Mouse (Mus musculus): ENCODE results near the gene Zfp14. TPM values are rescaled to one million over a fixed set of nuclear protein-coding genes. Genes with fewer than 3 reads are reported as not detected.

Zfp14 gene
- total and polyA plus RNA-seq, 3 experiments, result 0.05 TPM; not detected in 2

- TF ChIP-seq TAL1 (conservative IDR thresholded peaks at IDR 0.05; ENCODE audit: low read depth, low read length) (no peak), GATA2 (IDR thresholded peaks at IDR 0.05; ENCODE audit: borderline replicate concordance, low read depth, low read length) (no peak), CTCF (IDR thresholded peaks at IDR 0.05; ENCODE audit: low read depth, low read length) (no peak), POLR2AphosphoS5 (IDR thresholded peaks at IDR 0.05; ENCODE audit: insufficient replicate concordance, low read depth, low read length) (no peak), GATA1 (IDR thresholded peaks at IDR 0.05; ENCODE audit: borderline replicate concordance, low read length) (no peak)
- H3K36me3 ChIP-seq (replicated peaks), result peaks cover 60% of the 10 kb centered on the region
- ATAC-seq (ENCODE audit: extremely low read depth, insufficient number of reproducible peaks, low FRiP score, poor library complexity, severe bottlenecking) (no peak), DNase-seq (ENCODE audit: low spot score) (no peak)
- no peaks in the 10 kb centered on the region for H3K27me3 ChIP-seq (ENCODE audit: insufficient read depth, low read length)
- H3K4me1 ChIP-seq (ENCODE audit: insufficient read depth, low read depth, low read length), result peaks cover 18% of the 10 kb centered on the region
- no peaks in the 10 kb centered on the region for H3K9me3 ChIP-seq (replicated peaks)
- H3K4me3 ChIP-seq (ENCODE audit: low read depth, low read length), result no peak overlapping the region
Observed at GRCm38 (mm10) chr7:29987551-29987950, 63.6 kb downstream of the Zfp14 start.

Other genes with a start within 250 kb of the Zfp14 start
Only the 20 nearest of the 21 such genes appear.
- 12.5 and 13.2 TPM in 2 replicates for gene Zfp790, start 235.3 kb downstream of the Zfp14 start, total RNA-seq (2014; fragmentation: Nextera tagmentation)
- gene Zfp790, start 235.3 kb downstream of the Zfp14 start, total RNA-seq (2017), result 12.2 and 12.7 TPM in 2 replicates
- 0.59 and 0.75 TPM in 2 replicates for gene Zfp790, start 235.3 kb downstream of the Zfp14 start, polyA plus RNA-seq (2012)
- gene Zfp940, start 197.7 kb downstream of the Zfp14 start, total RNA-seq (2014; fragmentation: Nextera tagmentation), result 5.9 and 11.1 TPM in 2 replicates
- 5.8 and 6.3 TPM in 2 replicates for gene Zfp940, start 197.7 kb downstream of the Zfp14 start, total RNA-seq (2017)
- gene Zfp940, start 197.7 kb downstream of the Zfp14 start, polyA plus RNA-seq (2012), result 0.30 and 0.50 TPM in 2 replicates
- 8.8 and 11.3 TPM in 2 replicates for gene Zfp420, start 191.4 kb downstream of the Zfp14 start, total RNA-seq (2014; fragmentation: Nextera tagmentation)
- 4.5 and 5.2 TPM in 2 replicates for gene Zfp420, start 191.4 kb downstream of the Zfp14 start, total RNA-seq (2017)
- 0.24 and 0.36 TPM in 2 replicates for gene Zfp420, start 191.4 kb downstream of the Zfp14 start, polyA plus RNA-seq (2012)
- gene Zfp27, start 144.8 kb downstream of the Zfp14 start, total RNA-seq (2014; fragmentation: Nextera tagmentation), result 10.6 and 12.6 TPM in 2 replicates
- 9.0 and 10.2 TPM in 2 replicates for gene Zfp27, start 144.8 kb downstream of the Zfp14 start, total RNA-seq (2017)
- gene Zfp27, start 144.8 kb downstream of the Zfp14 start, polyA plus RNA-seq (2012), result 0.23 and 0.27 TPM in 2 replicates
- 0.44 TPM in 1 of 2 replicates, not detected in the other for gene Zfp383, start 143.2 kb downstream of the Zfp14 start, total RNA-seq (2014; fragmentation: Nextera tagmentation)
- 1.6 and 2.2 TPM in 2 replicates for gene Zfp383, start 143.2 kb downstream of the Zfp14 start, total RNA-seq (2017)
- 0.04 and 0.08 TPM in 2 replicates for gene Zfp383, start 143.2 kb downstream of the Zfp14 start, polyA plus RNA-seq (2012)
- 24.2 and 26.9 TPM in 2 replicates for gene Zfp74, start 97.3 kb downstream of the Zfp14 start, total RNA-seq (2014; fragmentation: Nextera tagmentation)
- 5.6 and 7.8 TPM in 2 replicates for gene Zfp74, start 97.3 kb downstream of the Zfp14 start, total RNA-seq (2017)
- gene Zfp74, start 97.3 kb downstream of the Zfp14 start, polyA plus RNA-seq (2012), result 9.8 and 13.7 TPM in 2 replicates
- 18.6 and 22.0 TPM in 2 replicates for gene Zfp568, start 67.4 kb downstream of the Zfp14 start, total RNA-seq (2014; fragmentation: Nextera tagmentation)
- 24.4 and 26.2 TPM in 2 replicates for gene Zfp568, start 67.4 kb downstream of the Zfp14 start, total RNA-seq (2017)
- 3.9 and 5.1 TPM in 2 replicates for gene Zfp568, start 67.4 kb downstream of the Zfp14 start, polyA plus RNA-seq (2012)
- 2.7 and 5.9 TPM in 2 replicates for gene Zfp82, start 21.5 kb upstream of the Zfp14 start, total RNA-seq (2014; fragmentation: Nextera tagmentation)
- 3.5 and 4.2 TPM in 2 replicates for gene Zfp82, start 21.5 kb upstream of the Zfp14 start, total RNA-seq (2017)
- 0.17 and 0.25 TPM in 2 replicates for gene Zfp82, start 21.5 kb upstream of the Zfp14 start, polyA plus RNA-seq (2012)
- gene Gm26920, start 39.0 kb upstream of the Zfp14 start, total RNA-seq (2014; fragmentation: Nextera tagmentation), result 0.90 TPM in 1 of 2 replicates, not detected in the other
- gene Gm26920, start 39.0 kb upstream of the Zfp14 start, total RNA-seq (2017), result not detected in 2 replicates
- not detected in 2 replicates for gene Gm26920, start 39.0 kb upstream of the Zfp14 start, polyA plus RNA-seq (2012)
- gene Zfp566, start 39.1 kb upstream of the Zfp14 start, total RNA-seq (2014; fragmentation: Nextera tagmentation), result 5.6 and 7.5 TPM in 2 replicates
- 2.0 and 2.8 TPM in 2 replicates for gene Zfp566, start 39.1 kb upstream of the Zfp14 start, total RNA-seq (2017)
- gene Zfp566, start 39.1 kb upstream of the Zfp14 start, polyA plus RNA-seq (2012), result 1.8 TPM in 2 replicates
- 29.5 and 36.0 TPM in 2 replicates for gene Zfp260, start 43.4 kb upstream of the Zfp14 start, total RNA-seq (2014; fragmentation: Nextera tagmentation)
- 22.9 and 24.6 TPM in 2 replicates for gene Zfp260, start 43.4 kb upstream of the Zfp14 start, total RNA-seq (2017)
- 0.15 and 0.30 TPM in 2 replicates for gene Zfp260, start 43.4 kb upstream of the Zfp14 start, polyA plus RNA-seq (2012)
- gene Zfp382, start 70.6 kb upstream of the Zfp14 start, total RNA-seq (2014; fragmentation: Nextera tagmentation), result 5.8 and 8.7 TPM in 2 replicates
- 6.7 and 6.8 TPM in 2 replicates for gene Zfp382, start 70.6 kb upstream of the Zfp14 start, total RNA-seq (2017)
- gene Zfp382, start 70.6 kb upstream of the Zfp14 start, polyA plus RNA-seq (2012), result 2.4 and 2.6 TPM in 2 replicates
- gene Zfp146, start 118.4 kb upstream of the Zfp14 start, total RNA-seq (2014; fragmentation: Nextera tagmentation), result 123 and 124 TPM in 2 replicates
- gene Zfp146, start 118.4 kb upstream of the Zfp14 start, total RNA-seq (2017), result 74.8 and 77.9 TPM in 2 replicates
- gene Zfp146, start 118.4 kb upstream of the Zfp14 start, polyA plus RNA-seq (2012), result 4.6 and 12.7 TPM in 2 replicates
- 16.0 and 19.4 TPM in 2 replicates for gene Cox7a1, start 132.8 kb upstream of the Zfp14 start, total RNA-seq (2014; fragmentation: Nextera tagmentation)
- gene Cox7a1, start 132.8 kb upstream of the Zfp14 start, total RNA-seq (2017), result 55.2 and 57.0 TPM in 2 replicates
- 23.4 and 32.4 TPM in 2 replicates for gene Cox7a1, start 132.8 kb upstream of the Zfp14 start, polyA plus RNA-seq (2012)
- gene Capns1, start 147.4 kb upstream of the Zfp14 start, total RNA-seq (2014; fragmentation: Nextera tagmentation), result 313 and 371 TPM in 2 replicates
- 182 and 204 TPM in 2 replicates for gene Capns1, start 147.4 kb upstream of the Zfp14 start, total RNA-seq (2017)
- gene Capns1, start 147.4 kb upstream of the Zfp14 start, polyA plus RNA-seq (2012), result 98.4 and 131 TPM in 2 replicates
- 23.0 and 34.5 TPM in 2 replicates for gene Polr2i, start 180.6 kb upstream of the Zfp14 start, total RNA-seq (2014; fragmentation: Nextera tagmentation)
- 58.7 and 66.6 TPM in 2 replicates for gene Polr2i, start 180.6 kb upstream of the Zfp14 start, total RNA-seq (2017)
- 66.9 and 79.0 TPM in 2 replicates for gene Polr2i, start 180.6 kb upstream of the Zfp14 start, polyA plus RNA-seq (2012)
- 18.9 and 19.7 TPM in 2 replicates for gene Tbcb, start 180.9 kb upstream of the Zfp14 start, total RNA-seq (2014; fragmentation: Nextera tagmentation)
- 30.8 and 38.1 TPM in 2 replicates for gene Tbcb, start 180.9 kb upstream of the Zfp14 start, total RNA-seq (2017)
- gene Tbcb, start 180.9 kb upstream of the Zfp14 start, polyA plus RNA-seq (2012), result 20.7 and 38.1 TPM in 2 replicates
- not detected in 2 replicates for gene Ovol3, start 184.3 kb upstream of the Zfp14 start, total RNA-seq (2014; fragmentation: Nextera tagmentation)
- gene Ovol3, start 184.3 kb upstream of the Zfp14 start, total RNA-seq (2017), result not detected in 2 replicates
- not detected in 2 replicates for gene Ovol3, start 184.3 kb upstream of the Zfp14 start, polyA plus RNA-seq (2012)
- 1.4 and 2.2 TPM in 2 replicates for gene Thap8, start 228.7 kb upstream of the Zfp14 start, total RNA-seq (2014; fragmentation: Nextera tagmentation)
- 0.64 and 1.1 TPM in 2 replicates for gene Thap8, start 228.7 kb upstream of the Zfp14 start, total RNA-seq (2017)
- 0.10 TPM in 1 of 2 replicates, not detected in the other for gene Thap8, start 228.7 kb upstream of the Zfp14 start, polyA plus RNA-seq (2012)
- gene Wdr62, start 229.0 kb upstream of the Zfp14 start, total RNA-seq (2014; fragmentation: Nextera tagmentation), result 16.5 and 57.9 TPM in 2 replicates
- 7.0 and 8.2 TPM in 2 replicates for gene Wdr62, start 229.0 kb upstream of the Zfp14 start, total RNA-seq (2017)
- gene Wdr62, start 229.0 kb upstream of the Zfp14 start, polyA plus RNA-seq (2012), result 40.3 and 59.1 TPM in 2 replicates

Data from G1E (cell line).